Mouse (Mus musculus) B cell, adult 2 months (primary cell): ENCODE measurements around the gene Ehd1.

Experiments
- DNase-seq, 2 experiments: peaks; one replicate each; pipeline ENCODE4 v3.0.0; 2022

Ehd1 gene

DNA sequence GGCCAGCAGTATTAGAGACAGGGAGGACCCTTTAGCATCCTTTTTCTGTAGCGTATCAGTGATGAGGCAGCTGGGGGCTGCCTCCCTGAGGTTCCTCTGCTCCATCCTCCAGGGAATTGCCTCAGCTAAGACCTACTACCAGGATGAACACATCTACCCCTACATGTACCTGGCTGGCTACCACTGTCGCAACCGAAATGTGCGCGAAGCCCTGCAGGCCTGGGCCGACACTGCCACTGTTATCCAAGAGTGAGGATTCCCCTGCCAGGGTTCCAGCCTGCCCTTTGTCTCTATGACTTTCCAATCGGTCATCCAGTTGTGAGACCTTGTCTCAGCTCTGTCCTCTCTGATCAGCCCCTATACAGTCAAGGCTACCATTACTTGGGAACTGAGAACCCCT is 61.6 kb downstream of the Ehd1 start:
- DNase-seq: no peak

DNA sequence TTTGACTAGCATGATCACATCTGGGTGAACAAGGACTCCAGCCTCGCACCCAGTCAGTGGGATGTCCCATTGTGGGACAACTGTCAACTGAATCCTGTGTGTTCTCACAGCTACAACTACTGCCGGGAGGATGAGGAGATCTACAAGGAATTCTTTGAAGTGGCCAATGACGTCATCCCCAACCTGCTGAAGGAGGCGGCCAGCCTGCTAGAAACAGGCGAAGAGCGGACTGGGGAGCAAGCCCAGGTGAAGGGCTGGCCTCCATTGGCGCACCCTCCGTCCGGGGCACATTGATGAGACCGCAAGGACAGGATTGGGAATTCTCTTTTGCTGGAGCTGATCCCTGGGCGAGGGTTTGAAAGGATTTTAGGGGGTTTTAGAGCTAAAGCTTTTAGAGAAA is 62.2 kb downstream of the Ehd1 start:
- DNase-seq: no peak

DNA sequence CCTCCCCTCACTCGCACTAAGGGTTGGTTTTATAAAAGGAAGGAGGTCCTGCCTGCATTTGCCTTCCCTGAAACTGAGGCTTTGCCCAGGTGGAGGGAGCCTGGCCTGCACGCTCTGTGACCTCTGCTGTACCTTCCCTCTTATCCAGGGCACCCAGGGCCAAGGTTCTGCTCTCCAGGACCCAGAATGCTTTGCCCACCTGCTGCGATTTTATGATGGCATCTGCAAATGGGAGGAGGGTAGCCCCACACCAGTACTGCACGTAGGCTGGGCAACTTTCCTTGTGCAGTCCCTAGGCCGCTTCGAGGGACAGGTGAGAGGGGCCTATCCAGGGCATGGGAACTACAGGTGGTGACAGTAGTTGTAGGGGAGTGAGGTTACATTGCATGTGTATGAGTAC is 62.7 kb downstream of the Ehd1 start:
- DNase-seq: no peak

DNA sequence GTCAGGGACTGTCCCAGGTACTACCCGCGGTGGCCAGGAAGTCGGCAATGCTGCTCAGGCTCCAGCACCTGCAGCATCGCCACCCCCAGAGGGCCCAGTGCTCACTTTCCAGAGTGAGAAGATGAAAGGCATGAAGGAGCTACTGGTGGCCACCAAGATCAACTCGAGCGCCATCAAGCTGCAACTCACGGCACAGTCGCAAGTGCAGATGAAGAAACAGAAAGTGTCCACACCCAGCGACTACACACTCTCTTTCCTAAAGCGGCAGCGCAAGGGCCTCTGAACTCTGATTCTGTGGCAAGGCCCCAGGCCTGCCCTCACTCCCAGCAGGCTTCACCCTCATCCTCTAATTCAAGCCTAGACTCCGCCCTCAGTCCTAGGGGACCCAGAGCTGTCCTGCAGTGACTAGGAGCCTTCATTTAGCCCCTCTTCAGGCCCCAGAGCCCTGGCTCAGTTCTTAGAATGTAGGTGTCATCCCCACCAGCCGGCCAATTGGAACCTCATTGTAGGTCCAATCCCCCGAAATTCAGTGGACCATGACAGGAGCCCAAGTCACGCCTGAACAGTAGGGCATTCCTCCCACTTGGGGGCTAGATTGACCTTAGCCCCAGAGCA is 63.5 kb downstream of the Ehd1 start:
- peak; percentile 73 to 74 for DNase-seq

DNA sequence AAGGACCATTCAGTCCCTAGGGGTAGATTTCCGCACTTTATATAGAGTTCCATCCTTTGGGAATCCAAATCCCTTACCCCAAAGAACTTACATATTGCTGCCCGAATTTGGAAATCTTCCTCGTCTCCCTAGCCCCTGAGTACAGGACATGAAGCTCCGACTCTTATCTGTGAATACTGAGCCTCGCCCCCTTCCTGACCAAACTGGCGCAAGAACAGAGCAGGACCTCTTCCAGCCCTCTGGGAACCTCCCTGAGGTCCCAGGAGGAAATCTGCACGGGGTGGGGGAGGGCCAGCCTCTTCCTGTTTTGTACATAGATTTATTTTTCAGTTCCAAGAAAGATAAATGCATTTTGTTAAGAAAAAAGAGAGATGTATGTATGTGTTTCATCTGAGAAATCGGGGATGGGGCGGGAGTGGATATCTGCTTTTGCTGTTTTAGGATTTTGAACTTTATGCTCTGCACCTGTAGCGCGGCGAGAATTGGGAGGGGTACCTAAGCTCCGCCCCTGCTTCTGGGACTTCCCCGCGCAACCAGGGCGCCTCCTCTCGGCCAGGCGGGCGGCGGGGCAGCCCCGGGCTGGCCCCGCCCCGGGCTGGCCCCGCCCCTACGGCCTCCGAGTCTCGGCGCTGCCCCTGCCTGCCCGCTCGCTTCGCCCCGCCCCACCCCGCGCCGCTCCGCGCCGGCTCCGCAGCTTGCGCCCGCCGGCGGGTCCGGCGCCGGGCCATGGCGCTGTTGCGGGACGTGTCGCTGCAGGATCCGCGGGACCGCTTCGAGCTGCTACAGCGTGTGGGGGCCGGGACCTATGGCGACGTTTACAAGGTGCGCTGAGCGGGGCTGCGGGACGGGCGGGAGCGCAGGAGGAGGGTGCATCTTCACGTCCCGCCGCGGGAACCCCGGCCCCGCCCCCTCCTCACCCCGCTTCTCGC is 64.3 kb downstream of the Ehd1 start, which contains the start of gene Map4k2:
Gene Map4k2, plus strand, starts transcription at position 612 of the 929 bp plus-strand sequence.
- DNase-seq: peak; percentile 93

DNA sequence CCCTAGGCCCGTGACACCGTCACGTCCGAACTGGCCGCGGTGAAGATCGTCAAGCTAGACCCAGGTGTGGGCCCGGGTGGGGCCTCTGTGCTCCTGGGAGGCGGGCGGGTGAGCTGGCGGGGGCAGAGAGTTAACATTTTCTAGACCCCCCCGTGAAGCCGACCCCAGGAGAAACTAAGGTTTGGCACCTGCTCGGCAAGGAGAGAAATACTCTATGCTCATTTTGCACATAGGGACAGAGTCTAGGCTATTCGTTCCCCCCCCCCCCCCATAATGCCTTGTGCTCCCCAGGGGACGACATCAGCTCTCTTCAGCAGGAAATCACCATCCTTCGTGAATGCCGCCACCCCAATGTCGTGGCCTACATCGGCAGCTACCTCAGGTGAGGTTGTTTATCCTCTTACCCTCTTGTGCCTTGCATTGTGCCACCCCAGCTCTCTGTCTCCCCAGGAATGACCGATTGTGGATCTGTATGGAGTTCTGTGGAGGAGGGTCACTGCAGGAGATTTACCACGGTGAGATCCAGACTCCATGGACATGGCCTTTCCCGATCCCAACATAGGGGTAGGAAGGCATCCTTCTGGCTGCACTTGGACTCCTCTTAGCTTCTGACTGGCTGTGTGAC is 65.0 kb downstream of the Ehd1 start:
- DNase-seq: no peak

DNA sequence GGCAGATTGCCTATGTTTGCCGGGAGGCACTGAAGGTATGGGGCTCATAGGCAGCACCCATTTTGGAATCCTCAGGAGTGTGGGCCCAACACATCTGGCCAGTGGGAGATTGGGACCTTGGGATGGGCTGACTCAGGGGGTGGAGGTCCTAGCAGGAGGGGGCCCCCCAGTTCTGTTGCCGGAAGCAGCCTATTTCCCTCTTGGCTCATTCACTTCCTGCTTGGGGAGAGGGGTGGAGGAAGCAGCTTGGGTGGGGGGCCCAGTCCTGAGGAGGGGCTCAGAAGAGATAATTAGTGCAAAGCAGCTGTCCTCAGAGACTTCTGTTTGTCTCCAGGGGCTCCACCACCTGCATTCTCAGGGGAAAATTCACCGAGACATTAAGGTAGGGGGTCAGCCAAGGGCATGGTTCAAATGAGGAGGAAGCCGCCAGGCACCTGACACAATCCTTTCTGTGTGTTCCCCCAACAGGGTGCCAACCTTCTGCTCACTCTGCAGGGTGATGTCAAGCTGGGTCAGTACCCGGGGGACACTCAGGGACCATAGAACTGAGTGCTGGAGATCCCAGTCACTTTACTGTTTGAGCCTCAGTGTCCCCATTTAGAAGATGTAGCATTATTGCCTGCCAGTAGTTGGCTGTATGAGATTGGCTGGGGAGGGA is 65.9 kb downstream of the Ehd1 start:
- DNase-seq: no peak

DNA sequence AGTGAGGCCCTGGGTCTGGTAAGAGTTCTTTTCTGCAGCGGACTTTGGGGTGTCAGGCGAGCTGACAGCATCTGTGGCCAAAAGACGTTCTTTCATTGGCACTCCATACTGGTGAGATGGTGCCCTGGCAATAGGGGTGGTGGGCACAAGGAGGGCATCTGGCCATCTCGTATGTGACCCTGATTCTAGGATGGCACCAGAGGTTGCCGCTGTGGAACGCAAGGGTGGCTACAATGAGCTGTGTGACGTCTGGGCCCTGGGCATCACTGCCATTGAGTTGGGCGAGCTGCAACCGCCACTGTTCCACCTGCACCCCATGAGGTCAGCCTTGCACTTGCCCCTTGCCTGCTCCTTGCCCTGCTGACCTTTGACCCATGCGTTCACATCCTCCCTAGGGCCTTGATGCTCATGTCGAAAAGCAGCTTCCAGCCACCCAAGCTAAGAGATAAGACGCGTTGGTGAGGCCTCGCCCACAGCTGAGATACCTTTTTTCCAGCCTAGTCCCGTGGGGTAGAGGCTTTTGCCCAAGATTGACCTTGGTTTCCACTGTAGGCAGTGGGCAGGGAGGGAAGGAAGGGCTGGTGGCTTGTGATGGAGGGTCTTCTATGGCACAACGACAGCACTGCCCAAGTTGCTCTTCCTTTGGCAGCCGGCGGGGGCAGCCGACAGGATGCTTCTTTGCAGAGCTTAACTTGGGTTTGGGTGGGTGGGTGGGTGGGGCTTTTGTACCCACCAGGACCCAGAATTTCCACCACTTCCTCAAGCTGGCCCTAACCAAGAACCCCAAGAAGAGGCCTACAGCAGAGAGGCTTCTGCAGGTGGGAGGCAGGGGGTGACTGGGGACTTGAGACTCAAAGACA is 66.8 kb downstream of the Ehd1 start:
- no peak for DNase-seq

DNA sequence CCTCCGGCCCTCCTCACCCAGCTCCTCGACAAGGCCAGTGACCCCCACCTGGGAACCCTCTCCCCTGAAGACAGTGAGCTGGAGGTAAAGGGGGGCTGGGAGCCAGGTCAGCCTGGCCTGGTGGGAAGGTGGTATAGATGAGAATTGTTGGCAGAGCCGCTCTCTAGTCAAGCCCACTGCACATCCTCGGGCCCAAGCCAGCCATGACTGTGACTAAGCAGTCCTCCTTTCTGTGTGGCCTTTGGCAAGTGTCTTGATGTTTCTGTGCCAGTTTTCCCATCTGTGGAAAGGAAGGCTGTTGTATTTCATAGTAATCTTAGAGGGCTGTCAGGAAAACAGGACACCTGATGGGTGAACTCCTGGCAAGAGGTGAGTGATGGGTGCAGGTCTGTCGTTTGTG is 67.5 kb downstream of the Ehd1 start:
- no peak for DNase-seq

DNA sequence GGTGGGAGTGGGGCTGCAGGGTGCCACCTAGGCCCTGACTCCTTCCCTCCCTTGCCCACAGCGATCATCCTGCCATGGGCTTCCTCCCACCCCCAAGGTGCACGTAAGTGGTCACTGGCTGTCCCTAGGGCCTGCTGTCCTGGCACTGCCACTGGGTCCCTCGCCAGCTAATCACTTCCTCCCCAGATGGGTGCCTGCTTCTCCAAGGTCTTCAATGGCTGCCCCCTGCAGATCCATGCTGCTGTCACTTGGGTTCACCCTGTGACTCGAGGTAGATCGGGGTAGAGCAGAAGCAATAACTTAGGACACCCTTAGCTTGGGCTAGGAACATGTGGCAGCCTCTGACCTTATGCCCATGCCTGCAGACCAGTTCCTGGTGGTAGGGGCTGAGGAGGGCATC is 69.5 kb downstream of the Ehd1 start:
- DNase-seq: no peak

DNA sequence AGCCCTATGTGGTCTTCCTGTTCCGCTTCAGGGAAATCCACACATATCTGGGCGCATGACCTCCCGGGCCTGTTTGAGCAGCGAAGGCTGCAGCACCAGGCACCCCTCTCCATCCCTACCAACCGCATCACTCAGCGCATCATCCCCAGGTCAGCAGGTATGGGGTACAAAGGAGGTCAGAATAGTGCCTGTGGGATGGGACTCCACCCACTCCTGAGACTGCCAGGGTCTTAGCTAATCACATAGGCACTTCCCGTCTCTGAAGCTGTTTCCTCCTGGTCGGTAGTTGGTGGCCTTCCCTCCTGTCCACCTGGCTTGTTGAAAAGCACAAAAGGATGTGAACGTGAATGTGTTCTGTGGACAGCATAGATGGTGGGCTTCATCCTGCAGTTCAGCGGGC is 70.1 kb downstream of the Ehd1 start:
- DNase-seq: no peak

DNA sequence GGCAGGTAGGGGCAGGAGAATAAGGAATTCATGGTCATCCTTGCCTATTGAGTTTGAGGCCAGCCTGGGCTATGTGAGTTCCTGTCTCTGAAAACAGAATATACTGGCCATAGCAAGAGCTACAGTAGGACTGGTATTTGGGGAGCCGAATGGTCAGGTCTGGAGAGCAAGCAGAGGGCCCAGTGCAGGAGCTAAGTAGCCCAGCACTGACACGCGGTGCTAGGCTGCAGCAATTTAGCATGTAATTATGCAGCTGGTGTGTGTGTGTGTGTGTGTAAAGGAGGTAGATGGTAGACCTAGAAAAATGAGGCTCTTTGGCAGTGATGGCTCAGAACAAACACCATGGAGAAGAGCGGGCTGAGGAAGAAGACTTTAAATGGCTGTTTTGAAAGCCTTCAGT is 71.1 kb downstream of the Ehd1 start:
- no peak for DNase-seq

DNA sequence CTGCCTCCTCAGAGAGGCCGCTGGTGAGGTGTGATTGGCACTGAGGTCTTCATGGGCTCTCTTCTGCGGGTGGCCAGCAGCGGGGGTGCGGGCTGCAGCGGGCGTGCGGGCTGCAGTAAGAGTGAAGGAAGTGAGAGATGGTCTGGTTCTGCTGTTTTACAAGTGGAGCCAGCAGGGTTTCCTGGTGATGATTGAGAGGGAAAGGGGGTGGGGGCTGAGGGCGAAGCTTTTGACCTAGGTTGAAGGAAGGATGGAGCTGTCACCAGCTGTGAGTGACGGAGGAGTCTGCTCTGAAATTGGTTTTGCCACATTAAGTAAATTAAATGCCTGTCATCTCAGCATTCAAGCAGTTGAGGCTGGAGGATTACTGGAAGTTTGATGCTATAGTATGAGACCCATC is 72.2 kb downstream of the Ehd1 start:
- DNase-seq: no peak

DNA sequence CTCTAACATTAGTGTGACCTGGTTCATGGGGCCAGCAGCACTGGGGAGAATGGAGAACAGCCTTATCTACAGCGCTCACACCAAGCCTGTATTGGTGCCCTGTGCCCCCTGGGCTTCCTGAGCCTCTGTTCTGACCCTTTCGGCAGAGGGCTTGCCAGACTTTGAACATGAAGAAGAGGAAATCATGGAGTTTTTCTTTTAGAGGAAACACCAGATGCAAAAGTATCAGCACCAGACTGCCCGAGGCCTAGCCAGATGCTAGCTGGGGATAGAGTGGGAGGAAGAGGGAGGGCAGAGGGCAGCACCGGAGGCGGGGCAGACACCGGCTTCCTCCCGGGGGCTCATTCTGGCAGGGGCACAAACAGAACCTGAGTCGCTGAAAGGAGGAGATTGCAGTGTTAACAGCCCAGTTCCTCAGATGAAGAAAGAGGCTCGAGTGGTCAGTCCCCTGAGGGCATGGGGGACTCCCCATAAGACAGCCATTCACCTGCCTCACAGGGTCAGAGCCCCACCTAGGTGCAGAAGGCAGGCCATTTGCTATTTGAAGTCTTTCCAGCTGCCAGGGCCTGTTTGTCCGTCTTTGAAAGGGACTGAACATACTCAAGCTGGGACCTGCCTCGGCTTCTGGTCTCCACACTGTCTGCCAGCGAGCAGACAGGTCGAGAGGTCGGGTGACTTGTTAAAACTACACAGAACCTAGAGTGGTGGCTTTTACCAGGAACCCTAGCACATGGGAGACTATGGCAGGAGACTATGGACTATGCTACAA is 72.9 kb downstream of the Ehd1 start:
- DNase-seq: no peak
